Mouse (Mus musculus) forebrain, embryonic 13.5 days (tissue): ENCODE measurements around the gene Iba57. TPM values are rescaled to one million over a fixed set of nuclear protein-coding genes. Genes with fewer than 3 reads are reported as not detected.
"Not testable (repeated sequence)": the region's sequence is repeated elsewhere in the genome, so short reads cannot be mapped to it uniquely, and the experiment has no call there.

Experiments
- ATAC-seq: fragments of 200-750 bp; cut with Nextera tagmentation; 2 replicates; pipeline ENCODE4 v1.8.0; 2017
- H3K27ac ChIP-seq: fragments of 300-500 bp; sonication (generic); 2 replicates; pipeline ENCODE4 v1.5.1; 2015; ENCODE audit warnings: inconsistent platforms, mild to moderate bottlenecking, moderate library complexity
- H3K27me3 ChIP-seq: fragments of 300-500 bp; sonication (generic); 2 replicates; pipeline ENCODE4 v1.6.1; 2015; ENCODE audit warnings: mild to moderate bottlenecking, inconsistent platforms
- H3K36me3 ChIP-seq: fragments of 300-500 bp; sonication (generic); 2 replicates; pipeline ENCODE4 v1.6.1; 2015; ENCODE audit warnings: mild to moderate bottlenecking, inconsistent platforms; ENCODE audit not compliant: poor library complexity, severe bottlenecking
- H3K4me1 ChIP-seq: fragments of 300-500 bp; sonication (generic); 2 replicates; pipeline ENCODE4 v1.6.1; 2015; ENCODE audit warnings: inconsistent platforms
- H3K4me2 ChIP-seq: fragments of 300-500 bp; sonication (generic); 2 replicates; pipeline ENCODE4 v1.6.1; 2015; ENCODE audit warnings: inconsistent platforms, mild to moderate bottlenecking, moderate library complexity
- H3K4me3 ChIP-seq: fragments of 300-500 bp; sonication (generic); 2 replicates; pipeline ENCODE4 v1.5.1; 2015; ENCODE audit warnings: mild to moderate bottlenecking, inconsistent platforms
- H3K9ac ChIP-seq: fragments of 300-500 bp; sonication (generic); 2 replicates; pipeline ENCODE4 v1.6.1; 2015; ENCODE audit warnings: mild to moderate bottlenecking, inconsistent platforms
- H3K9me3 ChIP-seq: fragments of 300-500 bp; sonication (generic); replicated peaks from 2 replicates; pipeline ENCODE4 v1.6.1; 2016; ENCODE audit warnings: inconsistent platforms
- WGBS: fragments of 180-500 bp; shearing (Covaris S2); methylation state at CpG from one replicate; pipeline ENCODE4 v1.1.7; 2015; 5-methylcytosine and 5-hydroxymethylcytosine counted together
- polyA plus RNA-seq: library from polyadenylated mRNA; unstranded; fragments of >200 nt; fragmentation: Nextera tagmentation; extraction: Ambion mirVana; gene quantifications from 2 replicates; pipeline ENCODE4 v1.2.1, GENCODE M21; 2015

Gene Iba57
- polyA plus RNA-seq, result 6.8 and 7.5 TPM in 2 replicates

- WGBS, result 4% methylated on average over 61 of the region's 68 CpGs
- ATAC-seq, result peak; percentile 99
Measured at GRCm38 (mm10) chr11:59163255-59164236, at the start of gene Iba57. TSS of gene Iba57 (minus strand) at chr11:59163739.

GRCm38 (mm10) chr11:59212892-59213494 is 49.5 kb upstream of the Iba57 start:
- Histone ChIP-seq H3K36me3 (peaks cover 50% of the 10 kb centered on the region), H3K27ac (no peak overlapping the region), H3K4me1 (peaks cover 19% of the 10 kb centered on the region), H3K27me3 (no peaks in the 10 kb centered on the region), H3K9me3 (no peaks in the 10 kb centered on the region), H3K4me2 (no peak overlapping the region), H3K4me3 (no peak overlapping the region), H3K9ac (no peak overlapping the region)
- ATAC-seq, result no peak
- 92% methylated on average over 12 of the region's 12 CpGs for WGBS

More at GRCm38 (mm10) chr11:59163255-59164236, at the start of gene Iba57:
- Histone ChIP-seq H3K36me3 (peaks cover 5% of the 10 kb centered on the region), H3K4me3 (peak within 1 kb of the TSS; percentile 72), H3K9me3 (no peaks in the 10 kb centered on the region), H3K4me2 (peak within 1 kb of the TSS; percentile 67), H3K27me3 (no peaks in the 10 kb centered on the region), H3K27ac (peak within 1 kb of the TSS; percentile 99), H3K4me1 (peaks cover 17% of the 10 kb centered on the region), H3K9ac (peak within 1 kb of the TSS; percentile 84)

- not testable (repeated sequence) for H3K9me3 ChIP-seq, H3K4me3 ChIP-seq, ATAC-seq, H3K27ac ChIP-seq, H3K4me2 ChIP-seq, H3K27me3 ChIP-seq, H3K9ac ChIP-seq
- WGBS, result 89% methylated on average over 12 of the region's 12 CpGs
- Histone ChIP-seq H3K4me1 (peaks cover 23% of the 10 kb centered on the region), H3K36me3 (peaks cover 50% of the 10 kb centered on the region)
Measured at GRCm38 (mm10) chr11:59212320-59212719, 48.8 kb upstream of the Iba57 start.

- not testable (repeated sequence) for H3K27ac ChIP-seq, H3K27me3 ChIP-seq, ATAC-seq, H3K4me2 ChIP-seq, H3K4me3 ChIP-seq, H3K9ac ChIP-seq, H3K9me3 ChIP-seq
- 88% methylated on average over 9 of the region's 9 CpGs for WGBS
- peaks cover 23% of the 10 kb centered on the region for H3K4me1 ChIP-seq
- peaks cover 52% of the 10 kb centered on the region for H3K36me3 ChIP-seq
Measured at GRCm38 (mm10) chr11:59211561-59211960, 48.0 kb upstream of the Iba57 start.

GRCm38 (mm10) chr11:59210020-59210419 is 46.5 kb upstream of the Iba57 start:
- H3K9ac ChIP-seq, result no peak overlapping the region
- H3K4me3 ChIP-seq, result no peak overlapping the region
- H3K27me3 ChIP-seq, result no peaks in the 10 kb centered on the region
- peaks cover 67% of the 10 kb centered on the region for H3K36me3 ChIP-seq
- no peak for ATAC-seq
- peaks cover 23% of the 10 kb centered on the region for H3K4me1 ChIP-seq
- H3K27ac ChIP-seq, result no peak overlapping the region
- H3K9me3 ChIP-seq, result no peaks in the 10 kb centered on the region
- WGBS, result 87% methylated on average over 4 of the region's 4 CpGs
- H3K4me2 ChIP-seq, result no peak overlapping the region

- Histone ChIP-seq H3K27me3 (no peaks in the 10 kb centered on the region), H3K27ac (no peak overlapping the region), H3K4me3 (peak overlapping the region; percentile 60), H3K9me3 (no peaks in the 10 kb centered on the region), H3K9ac (no peak overlapping the region), H3K4me1 (peaks cover 23% of the 10 kb centered on the region), H3K4me2 (peak overlapping the region; percentile 82), H3K36me3 (peaks cover 68% of the 10 kb centered on the region)
- 60% methylated on average over 5 of the region's 5 CpGs for whole genome bisulfite sequencing
- no peak for ATAC-seq
Measured at GRCm38 (mm10) chr11:59209580-59209979, 46.0 kb upstream of the Iba57 start.

GRCm38 (mm10) chr11:59209003-59209441 is 45.5 kb upstream of the Iba57 start:
- peaks cover 68% of the 10 kb centered on the region for H3K36me3 ChIP-seq
- peak overlapping the region; percentile 86; the same call in 1 of the 2 replicates for H3K27ac ChIP-seq

GRCm38 (mm10) chr11:59208153-59208831 is 44.8 kb upstream of the Iba57 start, which contains the start of gene 2310033P09Rik:
TSS of gene 2310033P09Rik (plus strand) at chr11:59208321.
- H3K4me3 ChIP-seq, result peak within 1 kb of the TSS; percentile 60

More at GRCm38 (mm10) chr11:59209003-59209441, 45.5 kb upstream of the Iba57 start:
- H3K4me2 ChIP-seq, result peak overlapping the region; percentile 82
- H3K9me3 ChIP-seq, result no peaks in the 10 kb centered on the region
- H3K4me3 ChIP-seq, result peak overlapping the region; percentile 60
- H3K27me3 ChIP-seq, result no peaks in the 10 kb centered on the region
- H3K4me1 ChIP-seq, result peaks cover 23% of the 10 kb centered on the region
- ATAC-seq, result peak; percentile 25
- WGBS, result 13% methylated on average over 18 of the region's 18 CpGs
- peak overlapping the region; percentile 89 for H3K9ac ChIP-seq

GRCm38 (mm10) chr11:59202081-59202995 is 38.8 kb upstream of the Iba57 start, which contains the start of gene Mrpl55:
TSS of gene Mrpl55 (plus strand) at chr11:59202486.
- WGBS, result under 1% methylated on average over 63 of the region's 63 CpGs
- H3K4me2 ChIP-seq, result peak within 1 kb of the TSS; percentile 93
- H3K9ac ChIP-seq, result peak within 1 kb of the TSS; percentile 81
- H3K4me1 ChIP-seq, result peaks cover 19% of the 10 kb centered on the region
- no peak within 1 kb of the TSS for H3K27ac ChIP-seq
- peaks cover 26% of the 10 kb centered on the region for H3K36me3 ChIP-seq
- no peaks in the 10 kb centered on the region for H3K27me3 ChIP-seq
- peak; percentile 93 for ATAC-seq
- H3K9me3 ChIP-seq, result no peaks in the 10 kb centered on the region
- H3K4me3 ChIP-seq, result peak within 1 kb of the TSS; percentile 74

More at GRCm38 (mm10) chr11:59208153-59208831, 44.8 kb upstream of the Iba57 start, which contains the start of gene 2310033P09Rik:
- peaks cover 23% of the 10 kb centered on the region for H3K4me1 ChIP-seq
- H3K27me3 ChIP-seq, result no peaks in the 10 kb centered on the region
- H3K27ac ChIP-seq, result peak within 1 kb of the TSS; percentile 86
- H3K4me2 ChIP-seq, result peak within 1 kb of the TSS; percentile 82
- ATAC-seq, result peak; percentile 89
- H3K36me3 ChIP-seq, result peaks cover 65% of the 10 kb centered on the region
- under 1% methylated on average over 66 of the region's 67 CpGs for WGBS
- no peaks in the 10 kb centered on the region for H3K9me3 ChIP-seq
- H3K9ac ChIP-seq, result peak within 1 kb of the TSS; percentile 89

GRCm38 (mm10) chr11:59201216-59202002 is 37.9 kb upstream of the Iba57 start:
- H3K9ac ChIP-seq, result peak overlapping the region; percentile 81
- peak overlapping the region; percentile 93 for H3K4me2 ChIP-seq
- peaks cover 22% of the 10 kb centered on the region for H3K36me3 ChIP-seq
- no peaks in the 10 kb centered on the region for H3K9me3 ChIP-seq
- ATAC-seq, result peak; percentile 17; the same call in 1 of the 2 replicates
- H3K4me1 ChIP-seq, result peaks cover 19% of the 10 kb centered on the region
- no peaks in the 10 kb centered on the region for H3K27me3 ChIP-seq
- 38% methylated on average over 16 of the region's 16 CpGs for WGBS
- no peak overlapping the region for H3K27ac ChIP-seq
- H3K4me3 ChIP-seq, result peak overlapping the region; percentile 74
